Mouse (Mus musculus): Measurements from ENCODE around the gene Cbfb. TPM values are rescaled to one million over a fixed set of nuclear protein-coding genes. Genes with fewer than 3 reads are reported as not detected.
A peak's percentile ranks its signal among the peaks of the same experiment; 100 is the strongest.
"Not testable (repeated sequence)": the region's sequence is repeated elsewhere in the genome, so short reads cannot be mapped to it uniquely, and the experiment has no call there.

Gene Cbfb
- total and polyA plus RNA-seq, 2 experiments from 2014 or later = 27.0 to 50.0 TPM

DNA sequence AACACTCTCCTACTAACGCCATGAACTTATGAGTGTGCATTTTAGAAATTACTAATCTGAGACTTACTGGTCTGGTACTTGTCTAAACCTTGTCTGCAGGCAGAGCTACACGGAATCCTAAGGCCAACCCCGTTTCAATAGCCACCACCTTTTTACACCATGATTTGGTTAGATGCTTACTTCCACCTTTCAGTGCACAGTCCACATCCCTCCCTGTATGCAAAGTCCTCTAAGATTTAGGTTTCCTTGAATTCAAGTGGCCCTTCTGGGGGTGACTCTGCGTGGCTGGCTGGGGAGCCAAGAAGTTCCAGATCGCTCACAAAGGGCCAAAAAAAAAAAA is 463 bp upstream of the Cbfb start:
- WGBS = 1% methylated on average over 5 of the region's 5 CpGs

DNA sequence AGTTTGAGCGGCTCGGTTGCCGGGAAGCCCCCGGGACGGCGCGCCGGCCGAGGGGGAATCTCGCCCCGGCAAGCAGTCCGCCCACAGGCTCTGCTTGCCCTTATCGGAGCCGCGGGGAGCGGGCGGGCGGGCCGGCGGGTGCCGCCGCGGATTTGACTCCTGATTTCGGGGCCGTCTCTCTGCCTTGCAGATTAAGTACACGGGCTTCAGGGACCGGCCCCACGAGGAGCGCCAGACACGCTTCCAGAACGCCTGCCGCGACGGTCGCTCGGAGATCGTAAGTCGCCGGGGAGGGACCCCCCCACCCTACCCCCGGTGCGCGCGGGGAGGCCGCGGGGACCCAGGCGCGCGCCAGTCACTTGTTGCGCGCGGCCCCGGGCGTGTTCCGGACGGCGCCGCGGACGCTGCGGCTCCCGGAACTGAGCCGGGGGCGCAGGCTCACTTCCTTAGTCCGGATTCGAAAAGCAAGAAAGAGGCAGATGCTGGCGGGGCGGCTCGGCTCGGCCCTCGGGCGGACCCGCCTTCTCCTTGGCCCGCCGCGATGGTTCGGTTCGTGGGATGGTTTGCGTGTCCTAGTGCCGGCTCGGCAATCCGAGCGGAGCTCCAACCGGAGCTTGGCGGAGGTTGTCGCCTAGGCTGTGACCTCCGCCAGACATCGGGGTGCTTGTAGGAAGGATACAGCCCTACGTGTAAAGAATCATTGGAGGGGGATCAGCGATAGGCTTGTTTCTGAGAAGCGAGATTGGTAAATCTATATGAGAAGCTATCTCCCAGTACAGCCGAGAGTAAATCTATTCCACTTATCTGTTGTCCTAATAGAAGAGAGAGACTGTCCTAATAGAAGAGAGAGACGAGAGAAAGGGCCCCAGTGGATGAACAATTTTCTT is 885 bp downstream of the Cbfb start:
- Histone ChIP-seq H3K4me1 (ENCODE audit: control insufficient read depth, insufficient read depth) (0 out of 2 replicates have a peak, but pooled peaks cover 6% of the 10 kb centered on the region), H3K9ac (replicated peaks; ENCODE audit: low read depth, low read length) (peak overlapping the region; percentile 94), H3K4me3 (ENCODE audit: low read depth, low read length) (peak overlapping the region; percentile 96), H3K4me2 (ENCODE audit: low read depth, low read length) (peak overlapping the region; percentile 81), H3K27ac (ENCODE audit: low read depth) (peak overlapping the region; percentile 97), H3K27me3 (ENCODE audit: control insufficient read depth, insufficient read depth, low read length) (no peaks in the 10 kb centered on the region), H3K36me3 (replicated peaks; ENCODE audit: control insufficient read depth, insufficient read depth, low read length) (peaks cover 5% of the 10 kb centered on the region), H3K9me3 (replicated peaks; ENCODE audit: control insufficient read depth, low read length) (no peaks in the 10 kb centered on the region)
- WGBS = under 1% methylated on average over 91 of the region's 92 CpGs
- TF ChIP-seq CTCF (IDR thresholded peaks at IDR 0.05; ENCODE audit: low read depth) (no peak), EP300 (IDR thresholded peaks at IDR 0.05; ENCODE audit: low read depth) (no peak)
- DNase-seq (ENCODE audit: low spot score) = peak; percentile 63
- ATAC-seq (ENCODE audit: insufficient read depth, low read depth) = peak; percentile 49

More for the DNA sequence above, 463 bp upstream of the Cbfb start:
- peak overlapping the region; percentile 81 for H3K4me2 ChIP-seq (ENCODE audit: low read depth, low read length)
- H3K4me3 ChIP-seq (ENCODE audit: low read depth, low read length) = peak overlapping the region; percentile 96
- no peaks in the 10 kb centered on the region for H3K9me3 ChIP-seq (replicated peaks; ENCODE audit: control insufficient read depth, low read length)
- no peak for TF ChIP-seq EP300 (IDR thresholded peaks at IDR 0.05; ENCODE audit: low read depth)
- no peak for TF ChIP-seq CTCF (IDR thresholded peaks at IDR 0.05; ENCODE audit: low read depth)
- 0 out of 2 replicates have a peak, but pooled peaks cover 6% of the 10 kb centered on the region for H3K4me1 ChIP-seq (ENCODE audit: control insufficient read depth, insufficient read depth)
- H3K27me3 ChIP-seq (ENCODE audit: control insufficient read depth, insufficient read depth, low read length) = no peaks in the 10 kb centered on the region
- peak overlapping the region; percentile 97 for H3K27ac ChIP-seq (ENCODE audit: low read depth)
- ATAC-seq (ENCODE audit: insufficient read depth, low read depth) (peak; percentile 3; the same call in 1 of the 2 replicates), DNase-seq (ENCODE audit: low spot score) (no peak)
- H3K36me3 ChIP-seq (replicated peaks; ENCODE audit: control insufficient read depth, insufficient read depth, low read length) = no peaks in the 10 kb centered on the region
- H3K9ac ChIP-seq (replicated peaks; ENCODE audit: low read depth, low read length) = peak overlapping the region; percentile 94

DNA sequence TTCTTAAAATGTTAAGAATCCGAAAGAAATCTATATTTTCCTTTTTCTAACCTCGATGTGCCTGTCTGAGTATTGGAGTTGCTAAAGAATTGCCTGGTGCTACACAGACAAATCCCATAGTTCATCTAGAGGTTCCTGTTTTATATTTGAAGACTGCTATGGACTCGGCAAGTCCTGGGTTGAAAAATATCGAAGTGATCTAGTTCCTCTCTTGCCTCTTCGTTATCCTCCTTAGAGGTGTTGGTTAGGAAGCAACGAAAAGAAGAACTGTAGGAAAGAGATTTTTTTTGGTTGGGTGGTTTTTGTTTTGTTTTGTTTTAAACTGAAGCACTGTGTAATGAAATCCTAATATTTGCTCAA is 1.5 kb downstream of the Cbfb start:
- Histone ChIP-seq H3K9ac (replicated peaks; ENCODE audit: low read depth, low read length) (peak overlapping the region; percentile 94), H3K27ac (ENCODE audit: low read depth) (peak overlapping the region; percentile 97), H3K9me3 (replicated peaks; ENCODE audit: control insufficient read depth, low read length) (no peaks in the 10 kb centered on the region), H3K4me2 (ENCODE audit: low read depth, low read length) (peak overlapping the region; percentile 81), H3K36me3 (replicated peaks; ENCODE audit: control insufficient read depth, insufficient read depth, low read length) (peaks cover 8% of the 10 kb centered on the region), H3K27me3 (ENCODE audit: control insufficient read depth, insufficient read depth, low read length) (no peaks in the 10 kb centered on the region), H3K4me1 (ENCODE audit: control insufficient read depth, insufficient read depth) (0 out of 2 replicates have a peak, but pooled peaks cover 6% of the 10 kb centered on the region), H3K4me3 (ENCODE audit: low read depth, low read length) (peak overlapping the region; percentile 96)
- 22% methylated on average over 6 of the region's 6 CpGs for WGBS
- DNase-seq (ENCODE audit: low spot score) = no peak
- no peak for ATAC-seq (ENCODE audit: insufficient read depth, low read depth)
- TF ChIP-seq CTCF (IDR thresholded peaks at IDR 0.05; ENCODE audit: low read depth) (no peak), EP300 (IDR thresholded peaks at IDR 0.05; ENCODE audit: low read depth) (no peak)

DNA sequence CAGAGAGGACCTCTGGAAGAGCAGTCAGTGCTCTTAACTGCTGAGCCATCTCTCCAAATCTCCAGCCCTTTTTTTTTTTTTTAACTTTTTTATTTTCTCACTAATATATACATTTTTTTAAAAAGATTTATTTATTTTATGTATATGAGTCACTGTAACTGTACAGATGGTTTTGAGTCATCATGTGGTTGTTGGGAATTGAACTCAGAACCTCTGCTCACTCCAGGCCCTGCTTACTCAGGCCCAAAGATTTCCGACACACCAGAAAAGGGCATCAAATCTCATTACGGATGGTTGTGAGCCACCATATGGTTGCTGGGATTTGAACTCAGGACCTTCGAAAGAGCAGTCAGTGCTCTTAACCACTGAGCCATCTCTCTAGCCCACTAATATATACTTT is 4.8 kb downstream of the Cbfb start:
- H3K27ac ChIP-seq (ENCODE audit: low read depth); H3K4me1 ChIP-seq (ENCODE audit: control insufficient read depth, insufficient read depth); H3K9ac ChIP-seq (replicated peaks; ENCODE audit: low read depth, low read length); H3K27me3 ChIP-seq (ENCODE audit: control insufficient read depth, insufficient read depth, low read length); H3K4me2 ChIP-seq (ENCODE audit: low read depth, low read length); ATAC-seq (ENCODE audit: insufficient read depth, low read depth); H3K4me3 ChIP-seq (ENCODE audit: low read depth, low read length); DNase-seq (ENCODE audit: low spot score); H3K9me3 ChIP-seq (replicated peaks; ENCODE audit: control insufficient read depth, low read length); H3K36me3 ChIP-seq (replicated peaks; ENCODE audit: control insufficient read depth, insufficient read depth, low read length): not testable (repeated sequence)
- WGBS = 99% methylated on average over 3 of the region's 3 CpGs

GRCm38 (mm10) chr8:105178211-105178800 is 7.8 kb downstream of the Cbfb start:
- 83% methylated on average over 6 of the region's 6 CpGs for WGBS
- Histone ChIP-seq H3K36me3 (replicated peaks; ENCODE audit: control insufficient read depth, insufficient read depth, low read length) (peaks cover 13% of the 10 kb centered on the region), H3K27ac (ENCODE audit: low read depth) (no peak overlapping the region), H3K9me3 (replicated peaks; ENCODE audit: control insufficient read depth, low read length) (no peaks in the 10 kb centered on the region), H3K4me1 (ENCODE audit: control insufficient read depth, insufficient read depth) (0 out of 2 replicates have a peak, but pooled peaks cover under 1% of the 10 kb centered on the region), H3K9ac (replicated peaks; ENCODE audit: low read depth, low read length) (no peak overlapping the region), H3K4me2 (ENCODE audit: low read depth, low read length) (no peak overlapping the region), H3K4me3 (ENCODE audit: low read depth, low read length) (no peak overlapping the region), H3K27me3 (ENCODE audit: control insufficient read depth, insufficient read depth, low read length) (no peaks in the 10 kb centered on the region)
- TF ChIP-seq EP300 (IDR thresholded peaks at IDR 0.05; ENCODE audit: low read depth) (no peak), CTCF (IDR thresholded peaks at IDR 0.05; ENCODE audit: low read depth) (no peak)
- no peak for ATAC-seq (ENCODE audit: insufficient read depth, low read depth)
- DNase-seq (ENCODE audit: low spot score) = no peak
